Mouse (Mus musculus) kidney, embryonic 15.5 days (tissue): Measurements from ENCODE around the gene Sdk1. TPM values are rescaled to one million over a fixed set of nuclear protein-coding genes. Genes with fewer than 3 reads are reported as not detected.

Experiments used
- ATAC-seq: fragments of 200-750 bp; cut with Nextera tagmentation; replicated peaks from 2 replicates; pipeline ENCODE4 v1.8.0; 2017; ENCODE audit warnings: moderate TSS enrichment; ENCODE audit not compliant: low FRiP score
- H3K27ac ChIP-seq: fragments of 300-500 bp; sonication (generic); 2 replicates; pipeline ENCODE4 v1.5.1; 2015; ENCODE audit warnings: mild to moderate bottlenecking, inconsistent platforms
- H3K27me3 ChIP-seq: fragments of 300-500 bp; sonication (generic); 2 replicates; pipeline ENCODE4 v1.6.1; 2015; ENCODE audit warnings: inconsistent platforms
- H3K36me3 ChIP-seq: fragments of 300-500 bp; sonication (generic); 2 replicates; pipeline ENCODE4 v1.6.1; 2015; ENCODE audit warnings: inconsistent platforms
- H3K4me1 ChIP-seq: fragments of 300-500 bp; sonication (generic); 2 replicates; pipeline ENCODE4 v1.6.1; 2015; ENCODE audit warnings: inconsistent platforms
- H3K4me2 ChIP-seq: fragments of 300-500 bp; sonication (generic); 2 replicates; pipeline ENCODE4 v1.6.1; 2015; ENCODE audit warnings: moderate library complexity, mild to moderate bottlenecking, inconsistent platforms
- H3K4me3 ChIP-seq: fragments of 300-500 bp; sonication (generic); replicated peaks from 2 replicates; pipeline ENCODE4 v1.5.1; 2015; ENCODE audit warnings: mild to moderate bottlenecking, inconsistent platforms
- H3K9ac ChIP-seq: fragments of 300-500 bp; sonication (generic); 2 replicates; pipeline ENCODE4 v1.6.1; 2015; ENCODE audit warnings: mild to moderate bottlenecking, inconsistent platforms
- H3K9me3 ChIP-seq: fragments of 300-500 bp; sonication (generic); replicated peaks from 2 replicates; pipeline ENCODE4 v1.6.1; 2016; ENCODE audit warnings: inconsistent platforms
- WGBS: fragments of 180-500 bp; shearing (Covaris S2); methylation state at CpG from one replicate; pipeline ENCODE4 v1.1.7; 2015; ENCODE audit warnings: mixed read lengths; 5-methylcytosine and 5-hydroxymethylcytosine counted together
- polyA plus RNA-seq: library from polyadenylated mRNA; unstranded; fragments of >200 nt; fragmentation: Nextera tagmentation; extraction: Ambion mirVana; gene quantifications from 2 replicates; pipeline ENCODE4 v1.2.1, GENCODE M21; 2015

The Sdk1 gene
- polyA plus RNA-seq, 1 experiment from 2014 or later = 3.3 TPM

DNA sequence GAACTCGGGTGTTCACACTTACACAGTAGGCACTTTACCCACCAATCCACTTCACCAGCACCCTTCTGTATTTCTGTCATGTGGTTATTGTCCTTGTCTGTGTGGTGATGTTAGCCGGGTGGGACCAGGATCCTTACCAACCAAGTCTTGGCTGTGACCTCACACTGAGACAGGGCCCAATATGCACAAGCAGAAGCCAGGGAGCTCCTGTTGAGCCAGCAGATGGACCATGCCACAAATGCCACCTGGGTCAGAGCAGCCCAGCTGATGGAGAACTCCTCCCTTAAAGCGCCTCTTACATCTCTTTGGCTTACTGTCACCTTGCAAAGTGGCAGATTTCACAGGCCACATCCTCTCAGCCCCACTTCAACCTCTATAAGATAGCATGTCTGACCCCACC is 830.0 kb downstream of the Sdk1 start:
- H3K9ac ChIP-seq = no peak overlapping the region
- 88% methylated on average over 3 of the region's 3 CpGs for WGBS
- H3K4me2 ChIP-seq = no peak overlapping the region
- H3K9me3 ChIP-seq = peaks cover 4% of the 10 kb centered on the region
- H3K27me3 ChIP-seq = no peaks in the 10 kb centered on the region
- H3K27ac ChIP-seq = no peak overlapping the region
- ATAC-seq = no peak
- peaks cover 3% of the 10 kb centered on the region; the same call in 1 of the 2 replicates for H3K36me3 ChIP-seq
- peaks cover 2% of the 10 kb centered on the region; the same call in 1 of the 2 replicates for H3K4me1 ChIP-seq
- H3K4me3 ChIP-seq = no peak overlapping the region

DNA sequence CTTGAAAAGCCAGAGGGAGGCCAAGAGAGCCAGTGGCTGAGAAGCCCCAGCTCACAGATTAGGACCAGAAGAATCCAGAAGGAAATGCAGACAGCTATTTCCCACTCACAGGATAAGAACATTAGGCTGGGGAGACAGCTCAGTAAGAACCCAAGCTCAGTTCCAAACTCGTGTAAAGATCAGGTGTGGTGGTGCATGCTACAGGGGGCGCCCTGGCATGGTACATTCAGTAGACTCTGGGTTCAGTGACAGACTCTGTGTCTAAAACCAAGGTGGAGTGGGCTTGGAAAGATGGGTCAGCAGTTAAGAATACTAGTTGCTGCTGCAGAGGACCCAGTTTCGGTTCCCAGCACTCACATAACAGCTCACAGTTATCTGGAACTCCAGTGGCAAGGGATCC is 832.6 kb downstream of the Sdk1 start:
- peaks cover 4% of the 10 kb centered on the region for H3K9me3 ChIP-seq
- H3K4me2 ChIP-seq = no peak overlapping the region
- 92% methylated on average over 3 of the region's 3 CpGs for WGBS
- H3K4me3 ChIP-seq = no peak overlapping the region
- peaks cover 3% of the 10 kb centered on the region; the same call in 1 of the 2 replicates for H3K36me3 ChIP-seq
- no peak overlapping the region for H3K27ac ChIP-seq
- no peak overlapping the region for H3K9ac ChIP-seq
- H3K4me1 ChIP-seq = peaks cover 2% of the 10 kb centered on the region; the same call in 1 of the 2 replicates
- ATAC-seq = no peak
- no peaks in the 10 kb centered on the region for H3K27me3 ChIP-seq

GRCm38 (mm10) chr5:142074561-142075500 is 833.5 kb downstream of the Sdk1 start:
- H3K4me1 ChIP-seq = peaks cover 2% of the 10 kb centered on the region; the same call in 1 of the 2 replicates
- no peak overlapping the region for H3K9ac ChIP-seq
- ATAC-seq = no peak
- H3K27me3 ChIP-seq = no peaks in the 10 kb centered on the region
- H3K27ac ChIP-seq = no peak overlapping the region
- no peaks in the 10 kb centered on the region for H3K36me3 ChIP-seq
- H3K4me2 ChIP-seq = no peak overlapping the region
- no peak overlapping the region for H3K4me3 ChIP-seq
- H3K9me3 ChIP-seq = no peaks in the 10 kb centered on the region
- WGBS = 59% methylated on average over 13 of the region's 13 CpGs

GRCm38 (mm10) chr5:142080661-142081060 is 839.4 kb downstream of the Sdk1 start:
- no peak for ATAC-seq

GRCm38 (mm10) chr5:142081076-142081475 is 839.8 kb downstream of the Sdk1 start:
- no peak overlapping the region for H3K4me3 ChIP-seq

More at GRCm38 (mm10) chr5:142080661-142081060, 839.4 kb downstream of the Sdk1 start:
- 95% methylated on average over 3 of the region's 3 CpGs for WGBS
- Histone ChIP-seq H3K9ac (no peak overlapping the region), H3K4me1 (no peaks in the 10 kb centered on the region), H3K27me3 (no peaks in the 10 kb centered on the region), H3K9me3 (no peaks in the 10 kb centered on the region), H3K27ac (no peak overlapping the region), H3K4me2 (no peak overlapping the region), H3K36me3 (no peaks in the 10 kb centered on the region), H3K4me3 (no peak overlapping the region)

DNA sequence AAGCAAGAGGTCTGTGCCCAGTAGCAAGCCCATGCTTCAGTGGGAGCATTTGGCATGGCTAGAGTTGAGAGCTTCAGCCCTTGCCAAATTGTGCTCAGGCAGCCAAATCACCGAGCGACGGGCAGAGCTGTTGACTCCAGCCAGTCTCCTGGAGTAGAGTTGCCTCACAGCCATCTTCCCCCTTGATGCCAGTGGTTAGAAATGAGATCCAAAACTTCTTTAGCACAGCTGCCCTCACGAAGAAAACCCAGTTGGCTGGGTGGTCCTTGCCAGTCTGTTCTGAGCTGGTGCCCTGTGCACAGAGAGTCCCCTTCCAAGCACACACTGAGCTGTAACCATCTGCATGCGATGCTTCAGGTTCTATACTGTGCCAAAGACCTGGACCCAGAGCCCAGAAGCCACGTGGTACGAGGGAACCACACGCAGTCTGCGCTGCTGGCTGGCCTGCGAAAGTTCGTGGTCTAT is 855.1 kb downstream of the Sdk1 start:
- H3K9ac ChIP-seq = no peak overlapping the region
- no peak for ATAC-seq
- H3K4me2 ChIP-seq = no peak overlapping the region
- H3K4me1 ChIP-seq = no peaks in the 10 kb centered on the region
- no peaks in the 10 kb centered on the region for H3K27me3 ChIP-seq
- no peak overlapping the region for H3K27ac ChIP-seq
- no peaks in the 10 kb centered on the region for H3K36me3 ChIP-seq
- no peak overlapping the region for H3K4me3 ChIP-seq
- no peaks in the 10 kb centered on the region for H3K9me3 ChIP-seq
- WGBS = 92% methylated on average over 11 of the region's 11 CpGs

More at GRCm38 (mm10) chr5:142081076-142081475, 839.8 kb downstream of the Sdk1 start:
- Histone ChIP-seq H3K9ac (no peak overlapping the region), H3K27me3 (no peaks in the 10 kb centered on the region), H3K27ac (no peak overlapping the region), H3K4me1 (no peaks in the 10 kb centered on the region), H3K36me3 (no peaks in the 10 kb centered on the region), H3K9me3 (no peaks in the 10 kb centered on the region), H3K4me2 (no peak overlapping the region)
- WGBS = 90% methylated on average over 3 of the region's 3 CpGs
- no peak for ATAC-seq

- Histone ChIP-seq H3K9ac (no peak overlapping the region), H3K27ac (no peak overlapping the region), H3K4me3 (no peak overlapping the region), H3K27me3 (no peaks in the 10 kb centered on the region), H3K9me3 (no peaks in the 10 kb centered on the region), H3K36me3 (no peaks in the 10 kb centered on the region), H3K4me1 (no peaks in the 10 kb centered on the region), H3K4me2 (no peak overlapping the region)
- ATAC-seq = no peak
- 56% methylated on average over 7 of the region's 7 CpGs for WGBS
Observed at GRCm38 (mm10) chr5:142100176-142100575, 858.9 kb downstream of the Sdk1 start.

- H3K36me3 ChIP-seq = no peaks in the 10 kb centered on the region
- WGBS = 62% methylated on average over 11 of the region's 11 CpGs
- no peaks in the 10 kb centered on the region for H3K9me3 ChIP-seq
- H3K27me3 ChIP-seq = no peaks in the 10 kb centered on the region
- no peak overlapping the region for H3K27ac ChIP-seq
- no peak overlapping the region for H3K4me2 ChIP-seq
- H3K4me1 ChIP-seq = no peaks in the 10 kb centered on the region
- ATAC-seq = no peak
- H3K9ac ChIP-seq = no peak overlapping the region
- H3K4me3 ChIP-seq = no peak overlapping the region
Observed at GRCm38 (mm10) chr5:142107434-142107833, 866.1 kb downstream of the Sdk1 start.

DNA sequence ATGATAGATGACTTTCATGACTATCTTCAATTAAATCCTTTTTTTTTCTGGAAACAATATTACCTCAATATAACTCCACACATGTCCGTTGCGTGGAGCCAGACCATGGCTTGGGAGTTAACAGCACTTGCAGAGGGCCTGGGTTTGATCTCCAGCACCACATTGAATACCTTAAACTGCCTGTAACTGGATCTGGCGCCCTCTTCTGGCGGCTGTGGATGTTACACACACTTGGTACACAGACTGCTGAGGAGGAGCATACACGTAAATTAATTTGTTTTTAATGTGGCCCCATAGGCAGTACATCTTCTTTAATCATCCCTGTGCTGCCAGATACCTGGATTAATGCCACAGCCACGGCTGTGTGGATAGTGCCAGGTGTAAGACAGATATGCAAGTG is 870.7 kb downstream of the Sdk1 start:
- Histone ChIP-seq H3K27ac (no peak overlapping the region), H3K4me3 (no peak overlapping the region), H3K36me3 (no peaks in the 10 kb centered on the region), H3K4me2 (no peak overlapping the region), H3K4me1 (no peaks in the 10 kb centered on the region), H3K27me3 (no peaks in the 10 kb centered on the region), H3K9me3 (no peaks in the 10 kb centered on the region), H3K9ac (no peak overlapping the region)
- 97% methylated on average over 6 of the region's 6 CpGs for whole genome bisulfite sequencing
- no peak for ATAC-seq

DNA sequence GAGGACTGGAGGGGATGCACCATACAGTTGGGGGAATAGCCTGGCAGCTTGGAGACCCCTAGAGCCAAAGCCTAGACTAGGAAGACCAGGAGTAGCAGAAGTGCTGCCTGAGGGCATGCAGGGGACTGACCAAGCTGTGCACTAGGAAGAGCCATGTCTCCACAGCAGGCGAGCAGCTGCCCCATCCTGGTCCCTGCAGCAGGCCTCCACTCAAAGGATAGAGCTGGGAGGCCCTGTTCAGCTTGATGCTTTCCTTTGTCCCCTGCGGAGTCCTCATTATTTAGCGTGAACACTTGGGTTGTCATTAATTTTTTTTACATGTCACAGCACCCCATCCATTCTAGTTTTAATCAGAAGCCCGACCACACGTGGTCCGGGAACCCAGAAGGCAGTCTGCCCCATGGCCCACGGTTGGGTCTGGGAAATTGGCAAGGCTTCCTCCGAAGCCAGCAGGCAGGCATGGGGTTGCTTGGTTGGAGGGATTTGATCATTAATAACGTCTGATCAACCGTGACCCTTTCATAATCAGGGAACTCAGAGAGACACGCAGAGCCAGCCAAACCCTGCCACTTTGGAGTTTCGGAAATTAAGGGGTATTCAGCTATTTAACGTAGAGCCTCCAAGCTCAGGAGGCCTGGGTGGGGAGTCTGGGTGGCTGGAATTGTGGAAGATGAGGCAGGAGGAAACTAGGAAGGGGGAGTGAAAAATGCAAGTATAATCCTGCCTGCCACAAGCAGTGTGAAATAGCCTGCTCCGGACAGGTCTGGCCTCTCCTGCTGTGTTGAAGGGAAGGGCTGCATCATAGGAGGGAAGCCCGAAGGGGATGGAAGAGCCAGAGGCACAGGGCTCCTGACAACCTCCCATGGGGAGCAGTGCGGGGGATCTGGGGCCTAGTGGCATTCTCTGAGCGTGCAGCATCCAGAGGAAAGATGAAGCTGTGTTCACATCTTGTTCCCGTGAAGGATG is 872.2 kb downstream of the Sdk1 start:
- 66% methylated on average over 18 of the region's 18 CpGs for WGBS

DNA sequence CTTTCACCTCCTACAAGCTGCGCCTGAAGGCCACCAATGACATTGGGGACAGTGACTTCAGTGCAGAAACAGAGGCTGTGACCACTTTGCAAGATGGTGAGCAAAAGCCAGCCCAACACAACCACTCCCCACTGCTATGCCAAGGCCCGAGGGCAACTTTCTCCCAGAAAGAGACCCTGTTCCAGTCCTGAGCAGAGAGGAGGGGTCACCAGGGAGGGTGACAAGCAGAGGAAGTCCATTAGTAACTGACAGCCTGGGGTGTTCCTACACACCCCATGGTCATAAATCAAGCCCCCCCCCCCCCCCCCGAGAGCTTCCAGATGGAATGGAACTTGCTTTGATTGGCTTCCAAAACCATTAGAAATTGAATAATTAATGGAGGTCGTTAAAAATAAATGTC is 886.5 kb downstream of the Sdk1 start:
- Histone ChIP-seq H3K4me2 (no peak overlapping the region), H3K4me1 (peaks cover 18% of the 10 kb centered on the region), H3K27me3 (no peaks in the 10 kb centered on the region), H3K9me3 (no peaks in the 10 kb centered on the region), H3K27ac (peak overlapping the region; percentile 49), H3K9ac (no peak overlapping the region), H3K4me3 (no peak overlapping the region), H3K36me3 (no peaks in the 10 kb centered on the region)
- peak; percentile 87 for ATAC-seq
- WGBS = 23% methylated on average over 4 of the region's 4 CpGs

More for the DNA sequence above, 872.2 kb downstream of the Sdk1 start:
- H3K9ac ChIP-seq = no peak overlapping the region
- H3K4me1 ChIP-seq = no peaks in the 10 kb centered on the region
- H3K9me3 ChIP-seq = no peaks in the 10 kb centered on the region
- H3K36me3 ChIP-seq = no peaks in the 10 kb centered on the region
- no peak for ATAC-seq
- no peak overlapping the region for H3K4me2 ChIP-seq
- no peak overlapping the region for H3K27ac ChIP-seq
- H3K4me3 ChIP-seq = no peak overlapping the region
- no peaks in the 10 kb centered on the region for H3K27me3 ChIP-seq
